Mouse (Mus musculus) heart, postnatal 0 days (tissue): ENCODE results near the gene Hnmt.

Experiments used
- CTCF ChIP-seq: IDR thresholded peaks from 2 replicates; pipeline ENCODE4 v1.5.1; 2016; ENCODE audit warnings: antibody characterized with exemption, control low read depth, low read depth
- EP300 ChIP-seq: IDR thresholded peaks from 2 replicates; pipeline ENCODE4 v1.6.1; 2016; ENCODE audit warnings: antibody characterized with exemption, low read depth

- TF ChIP-seq CTCF, result no peak
- no peak for TF ChIP-seq EP300
Observed at GRCm38 (mm10) chr2:24048480-24049097, 605 bp downstream of the Hnmt start.
